Mouse (Mus musculus) 416B (cell line): ENCODE results near the gene Ntsr1.

ENCODE experiments used
- DNase-seq: peaks from one replicate; pipeline ENCODE4 v3.0.0; 2011; ENCODE audit warnings: low read depth

Gene Ntsr1

DNA sequence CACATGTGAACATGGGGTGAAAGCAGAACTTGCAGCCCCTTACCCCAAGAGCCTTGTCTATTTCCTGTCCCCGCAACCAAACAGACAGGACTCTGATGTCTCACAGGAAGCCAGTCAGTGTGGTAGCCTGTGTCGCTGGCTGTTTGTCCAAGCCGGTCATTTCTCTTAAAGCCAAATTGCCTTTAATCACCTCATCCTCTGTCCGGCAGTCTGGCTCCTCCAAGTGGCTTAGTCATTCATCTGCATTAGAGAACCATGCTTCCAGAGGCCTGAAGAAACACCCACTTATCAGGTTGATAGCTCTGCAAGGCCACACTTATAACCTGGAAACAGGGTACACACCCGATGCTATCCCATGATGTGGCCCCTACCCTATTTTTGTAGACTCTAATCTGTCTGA lies 62.4 kb downstream of the Ntsr1 start:
- DNase-seq, result peak; percentile 79

DNA sequence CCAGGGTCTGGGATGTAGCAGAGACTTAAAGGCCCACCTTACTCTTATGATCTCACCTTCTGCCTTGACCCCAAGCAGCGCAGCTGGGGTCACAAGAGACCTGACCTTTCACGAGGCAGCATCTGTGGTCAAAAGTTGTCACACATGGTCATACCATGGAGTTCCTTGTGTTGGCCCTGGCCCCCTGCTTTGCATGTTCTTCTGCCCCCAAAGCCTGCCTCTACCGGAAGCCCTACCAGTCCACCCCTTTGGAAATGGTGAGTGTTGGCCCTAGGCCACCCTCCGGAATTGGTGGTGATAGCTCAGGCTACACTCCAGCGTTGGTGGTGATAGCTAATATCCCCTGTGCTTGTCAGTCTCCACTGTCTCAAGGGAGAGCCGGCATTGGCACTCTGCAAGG lies 63.5 kb downstream of the Ntsr1 start:
- no peak for DNase-seq

DNA sequence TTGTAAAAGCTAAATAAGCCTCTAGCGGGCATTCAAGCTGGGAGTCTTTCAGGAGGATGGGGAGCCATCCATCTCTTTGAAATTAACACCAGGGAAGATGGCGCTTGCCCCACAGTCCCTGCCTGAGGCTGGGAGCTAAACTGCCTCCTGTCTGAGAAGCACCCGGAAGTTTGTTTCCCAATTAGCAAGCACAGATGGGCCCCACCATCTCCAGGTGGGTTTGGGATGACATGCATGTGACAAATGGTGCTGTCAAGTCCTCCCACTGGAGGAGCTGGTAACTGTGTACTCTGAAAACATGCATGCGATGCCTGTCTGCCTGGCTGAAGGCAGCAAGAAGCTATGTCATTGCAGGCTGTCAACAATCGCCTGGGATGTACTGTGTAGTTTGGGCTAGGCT lies 64.1 kb downstream of the Ntsr1 start:
- no peak for DNase-seq

DNA sequence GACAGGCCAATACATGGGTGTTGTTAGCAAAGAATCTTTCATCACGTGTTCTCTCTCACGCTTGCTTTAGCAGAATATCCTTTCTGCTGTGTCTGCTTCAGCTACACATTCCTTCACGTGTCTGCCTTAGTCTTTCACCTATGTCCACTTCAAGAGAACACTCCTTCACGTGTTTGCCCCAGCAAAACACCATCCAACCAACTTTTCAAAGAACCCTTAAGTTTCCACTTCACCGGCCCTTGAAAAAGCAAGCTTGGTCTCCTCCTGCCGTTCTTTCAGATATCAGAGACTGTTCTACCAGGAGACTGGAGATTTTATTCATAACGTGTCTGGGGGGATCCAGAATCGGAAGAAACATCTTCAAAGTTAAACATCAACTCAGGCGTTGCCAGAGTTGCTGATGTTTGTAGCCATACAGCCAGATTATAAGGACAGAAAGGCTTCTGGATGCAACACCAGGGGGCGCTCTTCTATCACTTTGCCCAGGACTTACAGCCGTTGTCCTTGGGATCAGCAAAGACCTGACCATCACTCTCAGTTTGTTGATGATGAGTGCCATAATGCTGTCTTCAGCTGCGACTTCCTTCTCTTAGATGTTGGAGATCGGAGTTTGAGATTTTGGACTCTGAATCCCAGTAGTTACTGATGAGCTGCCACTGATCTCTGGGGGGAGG lies 66.6 kb downstream of the Ntsr1 start:
- peak; percentile 87 for DNase-seq

DNA sequence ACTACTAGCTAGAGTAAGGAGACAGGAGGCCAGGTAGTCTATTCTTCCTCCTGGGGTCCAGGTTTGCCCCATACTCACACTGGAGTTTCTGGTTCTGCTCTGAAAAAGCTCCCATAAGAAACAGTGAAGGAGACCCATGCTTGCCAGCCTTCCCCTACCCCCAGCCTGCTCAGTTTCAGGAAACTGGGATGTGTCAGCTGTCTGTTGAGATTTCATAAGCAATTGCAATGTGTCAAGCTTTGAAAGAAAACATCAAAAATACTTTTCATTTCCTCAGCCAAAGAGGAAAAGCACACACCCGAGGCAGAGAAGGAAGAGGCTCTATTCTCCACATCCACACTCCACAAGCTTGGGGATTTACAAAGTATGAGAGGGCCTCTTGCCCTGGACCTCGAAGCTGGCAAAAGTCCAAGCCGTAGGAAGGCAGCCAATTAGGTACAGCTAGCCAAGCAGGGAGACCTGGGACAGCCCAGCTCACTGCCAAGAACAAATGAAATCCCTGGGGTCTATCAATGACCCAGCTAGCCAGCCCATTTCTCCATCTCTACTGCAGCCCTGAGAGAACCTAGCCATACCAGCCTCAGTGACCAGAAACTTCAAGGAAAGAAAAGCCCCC lies 69.4 kb downstream of the Ntsr1 start:
- no peak for DNase-seq

DNA sequence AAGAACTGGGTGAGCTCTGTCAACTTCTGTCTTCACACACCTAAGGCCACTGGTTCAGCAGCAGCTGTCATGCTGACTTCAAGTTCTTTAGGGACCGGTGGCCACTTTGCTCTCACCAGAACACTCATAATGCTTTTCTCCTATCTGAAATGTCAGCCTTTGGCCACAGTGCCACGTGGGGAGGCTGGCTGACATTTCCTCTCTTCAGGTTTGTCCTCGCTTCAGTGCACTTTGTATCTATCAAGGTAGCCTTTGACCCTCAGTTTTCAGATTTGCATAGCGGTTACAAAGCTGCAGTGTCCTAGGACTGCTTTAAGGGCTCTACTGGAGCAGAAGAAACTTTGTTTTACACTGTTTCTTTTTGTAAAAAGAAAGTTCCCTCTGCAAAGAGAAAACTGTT lies 76.7 kb downstream of the Ntsr1 start:
- DNase-seq, result no peak

DNA sequence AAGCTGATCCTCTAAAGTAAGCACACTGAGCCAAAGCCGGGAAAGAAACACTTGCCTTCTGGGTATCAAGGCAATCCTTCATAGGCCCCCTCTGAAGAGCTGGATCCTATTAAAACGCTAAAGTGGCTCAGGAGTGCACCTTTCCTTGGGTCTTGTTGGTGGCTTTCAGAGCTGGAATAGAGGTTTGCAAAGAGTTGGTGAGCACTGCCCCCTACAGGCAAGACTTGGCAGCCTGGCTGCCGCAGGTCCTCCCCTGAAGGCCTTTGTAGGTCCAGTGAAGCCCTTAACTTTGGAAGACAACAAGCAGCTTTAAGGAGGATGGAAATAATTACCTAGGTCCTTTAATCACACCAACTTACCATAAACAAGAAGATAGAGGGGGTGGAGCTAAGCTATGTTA lies 78.9 kb downstream of the Ntsr1 start:
- peak; percentile 84 for DNase-seq

DNA sequence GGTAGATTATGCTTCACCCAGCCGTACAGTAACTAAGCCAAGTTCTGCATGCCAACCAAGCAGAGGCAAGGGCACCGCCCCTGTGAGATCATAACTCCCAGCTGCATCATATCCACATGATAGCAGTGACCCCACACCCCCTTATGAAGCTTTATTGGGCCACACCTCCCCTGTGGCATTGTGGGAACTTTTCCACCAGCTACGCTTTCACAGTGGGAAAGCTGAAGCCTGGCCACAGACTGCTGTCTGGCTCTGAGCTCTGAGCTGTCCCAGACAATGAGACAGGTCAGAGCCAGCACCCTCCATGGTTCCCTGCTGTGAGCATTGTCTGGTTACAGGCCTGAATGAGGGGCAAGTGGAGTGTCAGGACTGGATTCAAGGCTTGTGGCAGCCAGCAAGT lies 81.2 kb downstream of the Ntsr1 start, which contains the start of gene Mrgbp:
Gene Mrgbp, plus strand, starts transcription at position 303 of the 400 bp plus-strand sequence.
- no peak for DNase-seq

DNA sequence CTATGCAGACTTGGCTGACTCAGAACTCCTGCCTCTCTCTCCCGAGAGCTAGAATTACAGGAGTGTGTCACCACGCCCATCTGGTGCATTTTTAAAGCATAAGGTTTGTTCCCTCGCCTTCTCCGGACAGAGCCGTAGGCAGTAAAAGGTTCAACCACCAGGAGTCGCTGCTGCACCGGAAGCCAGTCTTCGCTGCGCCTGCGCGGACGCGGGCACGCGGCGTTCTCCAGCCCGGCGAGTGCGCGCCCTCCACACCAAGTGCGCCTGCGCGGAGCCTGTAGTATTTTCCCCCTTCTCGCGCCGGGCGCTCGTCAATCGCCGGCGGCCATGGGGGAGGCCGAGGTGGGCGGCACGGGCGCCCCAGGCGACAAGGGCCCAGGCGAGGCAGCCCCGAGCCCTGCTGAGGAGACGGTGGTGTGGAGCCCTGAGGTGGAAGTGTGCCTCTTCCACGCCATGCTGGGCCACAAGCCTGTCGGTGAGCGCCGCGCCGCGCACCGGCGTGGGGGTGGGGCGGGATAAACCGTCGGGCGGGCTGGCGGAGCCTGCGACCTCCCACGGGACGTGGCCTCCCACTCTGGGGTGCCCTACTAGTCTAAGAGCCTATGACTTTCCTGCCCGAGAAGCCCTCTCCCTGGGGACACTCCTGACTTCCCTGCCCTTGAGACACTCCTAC lies 82.8 kb downstream of the Ntsr1 start:
- peak; percentile 97 for DNase-seq

DNA sequence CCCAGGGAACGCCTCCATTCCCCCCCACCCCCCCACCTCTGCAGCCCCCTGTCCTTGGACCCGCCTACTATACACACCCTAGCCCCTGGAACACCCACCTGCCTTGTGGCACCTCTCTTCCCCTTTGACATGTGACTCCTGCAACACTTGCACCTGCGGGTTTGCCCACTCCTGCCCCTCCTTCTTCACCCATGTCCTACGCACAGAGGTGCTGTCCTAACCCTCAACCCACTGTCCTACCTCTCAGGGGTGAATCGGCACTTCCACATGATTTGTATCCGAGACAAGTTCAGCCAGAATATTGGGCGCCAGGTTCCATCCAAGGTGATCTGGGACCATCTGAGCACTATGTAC lies 83.4 kb downstream of the Ntsr1 start:
- DNase-seq, result no peak

DNA sequence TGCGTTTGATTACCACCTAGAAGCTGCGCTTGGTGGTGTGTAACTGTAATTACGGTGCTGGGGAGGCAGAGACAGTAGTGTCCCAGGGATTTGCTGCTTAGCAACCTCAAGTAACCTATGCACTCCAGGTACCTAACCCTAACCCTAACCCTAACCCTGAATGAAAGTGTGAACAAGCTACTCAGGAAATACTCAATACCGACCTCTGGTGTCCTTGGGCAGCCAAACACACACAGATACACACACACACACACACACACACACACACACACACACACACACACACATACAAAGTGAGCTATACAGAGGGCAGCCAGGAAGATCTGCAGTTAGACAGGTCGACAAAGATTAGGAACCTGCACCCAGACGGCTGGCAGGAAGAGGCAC lies 89.0 kb downstream of the Ntsr1 start:
- peak; percentile 71 for DNase-seq

DNA sequence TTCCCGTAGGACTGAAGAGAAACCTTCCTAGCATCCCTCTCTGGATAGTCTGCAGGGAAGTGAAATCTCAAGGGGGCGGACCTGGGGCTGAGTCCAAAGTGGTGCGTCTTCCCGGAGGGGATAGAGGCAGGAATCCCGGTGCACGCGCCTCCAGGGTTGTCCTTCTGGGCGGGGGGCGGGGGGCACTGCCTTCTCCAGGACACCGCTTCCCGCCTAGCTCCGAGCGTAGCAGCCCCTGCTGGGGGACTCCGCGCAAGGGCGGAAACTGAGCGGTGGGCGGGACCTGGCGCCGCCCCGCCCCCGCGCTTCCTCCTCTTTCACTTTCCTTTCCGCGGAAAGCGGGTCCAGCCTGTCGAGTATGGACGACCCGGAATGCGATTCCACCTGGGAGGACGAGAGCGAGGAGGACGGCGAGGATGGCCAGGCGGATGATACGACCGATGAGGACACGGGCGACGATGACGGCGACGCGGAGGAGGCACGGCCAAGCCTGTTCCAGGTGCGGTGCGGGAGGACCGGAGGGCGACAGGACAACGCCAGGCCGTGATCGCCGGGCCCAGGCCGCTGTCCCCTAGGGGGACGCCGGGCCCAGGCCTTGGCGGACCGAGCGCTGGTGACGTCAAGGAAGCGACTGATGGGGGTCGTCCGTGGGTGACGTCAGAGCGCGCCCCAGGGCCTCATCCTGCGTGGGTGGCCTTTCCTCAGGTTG lies 89.5 kb downstream of the Ntsr1 start, which contains the start of gene Ogfr:
Gene Ogfr, plus strand, starts transcription at position 123 of the 709 bp plus-strand sequence.
- peak; percentile 87 for DNase-seq
